Mouse (Mus musculus) limb, embryonic 14.5 days (tissue): ENCODE measurements around the gene Gm45808. TPM values are rescaled to one million over a fixed set of nuclear protein-coding genes. Genes with fewer than 3 reads are reported as not detected.

ENCODE experiments used
- ATAC-seq: fragments of 200-750 bp; cut with Nextera tagmentation; 2 replicates; pipeline ENCODE4 v1.8.0; 2017; ENCODE audit warnings: low read depth, moderate number of reproducible peaks, moderate TSS enrichment; ENCODE audit not compliant: low FRiP score
- DNase-seq: peaks from one replicate; pipeline ENCODE4 v3.0.0-alpha.2; 2015; ENCODE audit warnings: low spot score
- H3K27ac ChIP-seq: fragments of 300-500 bp; sonication (generic); replicated peaks from 2 replicates; pipeline ENCODE4 v1.5.1; 2014; ENCODE audit warnings: low read depth, mild to moderate bottlenecking, low read length, moderate library complexity, mixed read lengths
- H3K27me3 ChIP-seq: fragments of 300-500 bp; sonication (generic); 2 replicates; pipeline ENCODE4 v1.6.1; 2014; ENCODE audit warnings: low read length, mixed read lengths; ENCODE audit not compliant: control insufficient read depth, insufficient read depth
- H3K36me3 ChIP-seq: fragments of 300-500 bp; sonication (generic); 2 replicates; pipeline ENCODE4 v1.6.1; 2014; ENCODE audit warnings: mild to moderate bottlenecking, low read length, moderate library complexity, mixed read lengths; ENCODE audit not compliant: control insufficient read depth, insufficient read depth
- H3K4me1 ChIP-seq: fragments of 300-500 bp; sonication (generic); 2 replicates; pipeline ENCODE4 v1.6.1; 2014; ENCODE audit warnings: antibody characterized with exemption, low read length, mixed read lengths; ENCODE audit not compliant: control insufficient read depth, insufficient read depth
- H3K4me2 ChIP-seq: fragments of 300-500 bp; sonication (generic); replicated peaks from 2 replicates; pipeline ENCODE4 v1.6.1; 2014; ENCODE audit warnings: low read depth, mild to moderate bottlenecking, low read length, moderate library complexity; ENCODE audit not compliant: severe bottlenecking
- H3K4me3 ChIP-seq: fragments of 300-500 bp; sonication (generic); replicated peaks from 2 replicates; pipeline ENCODE4 v1.5.1; 2014; ENCODE audit warnings: low read length
- H3K9ac ChIP-seq: fragments of 300-500 bp; sonication (generic); 2 replicates; pipeline ENCODE4 v1.6.1; 2014; ENCODE audit warnings: mild to moderate bottlenecking, low read depth, low read length, moderate library complexity; ENCODE audit not compliant: severe bottlenecking
- H3K9me3 ChIP-seq: fragments of 300-500 bp; sonication (generic); 2 replicates; pipeline ENCODE4 v1.6.1; 2016; ENCODE audit warnings: low read length; ENCODE audit not compliant: control insufficient read depth
- POLR2A ChIP-seq: fragments of 200-500 bp; IDR thresholded peaks from 2 replicates; pipeline ENCODE4 v1.8.0; 2012; ENCODE audit warnings: inconsistent platforms, mild to moderate bottlenecking, moderate library complexity, borderline replicate concordance; ENCODE audit not compliant: insufficient read depth, insufficient read length; ENCODE audit errors: extremely low read depth
- WGBS: fragments of 180-500 bp; shearing (Covaris S2); extraction: QIAGEN DNeasy Blood & Tissue Kit; methylation state at CpG from one replicate; pipeline ENCODE4 v1.1.7; 2014; 5-methylcytosine and 5-hydroxymethylcytosine counted together
- polyA plus RNA-seq, 2 experiments: library from polyadenylated mRNA; depleted of rRNA in 1 of 2; stranded (reverse) in 1 of 2; unstranded in 1 of 2; fragments of >200 nt; fragmentation: Nextera tagmentation in 1 of 2; extraction: Ambion mirVana in 1 of 2; gene quantifications; 2 replicates each; pipeline versions ENCODE4 v1.2.1 to v1.2.3; 2012 to 2014

The Gm45808 gene
- polyA plus RNA-seq, 2 experiments = not detected

DNA sequence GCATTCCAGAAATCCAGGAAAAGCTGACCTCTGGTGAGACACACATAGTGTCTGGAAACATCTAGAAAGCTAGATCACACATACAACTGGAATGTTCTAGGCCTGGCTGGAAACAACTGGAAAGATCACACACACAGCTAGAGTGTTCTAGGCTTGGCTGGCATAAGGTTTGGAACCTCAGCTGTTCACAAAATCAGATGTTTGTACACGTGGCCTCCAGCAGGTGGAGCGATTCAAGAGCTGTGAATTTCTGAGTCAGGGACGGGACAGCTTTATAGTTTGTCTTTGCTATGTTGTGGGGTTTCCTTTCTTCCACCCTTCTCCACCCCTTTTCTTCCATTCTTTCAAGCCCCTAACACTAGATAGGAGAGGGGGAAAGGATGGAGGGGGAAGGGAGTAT is 9.6 kb downstream of the Gm45808 start:
- Histone ChIP-seq H3K27ac (no peak overlapping the region), H3K4me1 (no peaks in the 10 kb centered on the region), H3K9ac (no peak overlapping the region), H3K36me3 (0 out of 2 replicates have a peak, but pooled peaks cover 3% of the 10 kb centered on the region), H3K9me3 (no peaks in the 10 kb centered on the region), H3K4me2 (no peak overlapping the region), H3K27me3 (no peaks in the 10 kb centered on the region), H3K4me3 (no peak overlapping the region)
- ATAC-seq (peak; percentile 61), DNase-seq (peak; percentile 78)
- WGBS = 8% methylated on average over 3 of the region's 3 CpGs
- no peak for TF ChIP-seq POLR2A

DNA sequence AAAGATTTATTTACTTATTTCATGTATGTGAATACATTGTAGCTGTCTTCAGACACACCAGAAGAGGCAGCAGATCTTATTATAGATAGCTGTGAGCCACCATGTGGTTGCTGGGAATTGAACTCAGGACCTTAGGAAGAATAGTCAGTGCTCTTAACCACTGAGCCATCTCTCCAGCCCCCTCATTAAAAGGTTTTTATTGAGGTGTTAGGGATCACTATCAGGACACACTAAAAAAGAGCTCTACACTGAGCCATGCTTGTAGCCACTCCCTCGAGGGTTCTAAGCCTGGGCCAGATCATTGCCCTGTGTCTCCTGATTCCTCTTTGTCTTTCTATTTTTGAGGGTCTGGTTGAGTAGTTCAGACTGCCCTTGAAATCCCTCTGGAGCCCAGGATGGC is 10.2 kb downstream of the Gm45808 start:
- H3K4me3 ChIP-seq = no peak overlapping the region
- H3K4me2 ChIP-seq = no peak overlapping the region
- no peak overlapping the region for H3K27ac ChIP-seq
- no peaks in the 10 kb centered on the region for H3K9me3 ChIP-seq
- no peak overlapping the region for H3K9ac ChIP-seq
- H3K27me3 ChIP-seq = no peaks in the 10 kb centered on the region
- DNase-seq (no peak), ATAC-seq (no peak)
- WGBS = 50% methylated on average over 1 of the region's 1 CpGs
- TF ChIP-seq POLR2A = no peak
- H3K4me1 ChIP-seq = no peaks in the 10 kb centered on the region
- 0 out of 2 replicates have a peak, but pooled peaks cover 3% of the 10 kb centered on the region for H3K36me3 ChIP-seq

DNA sequence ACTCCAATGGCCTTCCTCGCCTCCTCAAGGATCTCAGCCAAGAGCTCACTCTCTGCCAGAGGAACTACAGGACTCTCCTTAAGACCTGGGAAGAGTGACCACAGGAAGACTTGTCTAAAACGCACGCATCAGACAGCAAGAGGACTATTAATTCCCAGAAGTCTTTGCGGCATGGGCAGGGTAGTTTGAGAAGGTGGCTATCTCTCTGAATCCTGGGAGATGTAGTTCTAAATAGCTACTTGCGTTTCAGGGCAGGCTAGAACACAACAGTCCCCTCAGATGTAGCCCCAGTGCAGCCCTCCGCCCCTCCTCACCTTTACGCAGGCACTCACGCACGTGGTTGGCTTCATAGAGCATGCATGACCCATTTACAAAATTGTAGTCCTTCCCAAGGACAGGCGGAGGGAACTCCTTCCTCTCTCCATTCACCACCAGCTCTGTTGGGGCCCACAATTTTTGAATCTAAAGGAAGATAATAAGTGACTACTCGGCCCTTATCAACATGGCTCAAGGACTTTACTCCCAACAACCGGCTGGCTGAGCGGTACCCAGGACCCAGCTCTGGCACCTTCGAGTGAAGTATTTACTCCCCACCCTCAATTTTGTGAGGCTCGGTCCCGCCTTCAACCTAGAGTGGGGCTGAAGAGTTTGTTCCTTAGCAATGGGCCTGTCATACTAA is 11.2 kb downstream of the Gm45808 start:
- H3K27me3 ChIP-seq = no peaks in the 10 kb centered on the region
- 0 out of 2 replicates have a peak, but pooled peaks cover 3% of the 10 kb centered on the region for H3K36me3 ChIP-seq
- no peak overlapping the region for H3K27ac ChIP-seq
- TF ChIP-seq POLR2A = no peak
- H3K9ac ChIP-seq = peak overlapping the region; percentile 38; the same call in 1 of the 2 replicates
- DNase-seq (no peak), ATAC-seq (no peak)
- H3K9me3 ChIP-seq = no peaks in the 10 kb centered on the region
- 64% methylated on average over 16 of the region's 16 CpGs for WGBS
- H3K4me1 ChIP-seq = no peaks in the 10 kb centered on the region
- H3K4me3 ChIP-seq = peak overlapping the region; percentile 25; the same call in 1 of the 2 replicates
- peak overlapping the region; percentile 41; the same call in 1 of the 2 replicates for H3K4me2 ChIP-seq

DNA sequence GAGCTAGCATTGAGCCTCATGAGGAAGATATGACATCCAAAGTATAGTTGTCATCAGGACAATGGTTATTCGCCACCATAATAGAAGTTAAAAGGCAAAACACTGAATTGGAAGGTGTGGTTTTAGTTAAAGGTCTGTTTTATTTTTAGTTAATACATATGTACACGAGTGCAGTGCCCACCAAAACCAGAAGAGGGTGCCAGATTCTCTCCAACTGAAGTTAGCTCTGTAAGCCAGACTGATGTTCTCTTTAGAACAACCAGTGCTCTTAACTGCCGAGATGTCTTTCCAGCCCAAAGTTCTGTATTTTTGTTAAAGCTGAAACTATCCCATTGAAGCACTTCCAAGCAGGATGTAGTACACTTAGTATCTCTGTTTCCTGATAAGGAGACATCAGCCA is 15.7 kb downstream of the Gm45808 start:
- DNase-seq (peak; percentile 88), ATAC-seq (no peak)
- Histone ChIP-seq H3K4me1 (peaks cover 2% of the 10 kb centered on the region; the same call in 1 of the 2 replicates), H3K4me2 (no peak overlapping the region), H3K9me3 (no peaks in the 10 kb centered on the region), H3K36me3 (no peaks in the 10 kb centered on the region), H3K9ac (no peak overlapping the region), H3K4me3 (no peak overlapping the region), H3K27ac (no peak overlapping the region), H3K27me3 (no peaks in the 10 kb centered on the region)
- 7% methylated on average over 3 of the region's 3 CpGs for WGBS
- no peak for TF ChIP-seq POLR2A

DNA sequence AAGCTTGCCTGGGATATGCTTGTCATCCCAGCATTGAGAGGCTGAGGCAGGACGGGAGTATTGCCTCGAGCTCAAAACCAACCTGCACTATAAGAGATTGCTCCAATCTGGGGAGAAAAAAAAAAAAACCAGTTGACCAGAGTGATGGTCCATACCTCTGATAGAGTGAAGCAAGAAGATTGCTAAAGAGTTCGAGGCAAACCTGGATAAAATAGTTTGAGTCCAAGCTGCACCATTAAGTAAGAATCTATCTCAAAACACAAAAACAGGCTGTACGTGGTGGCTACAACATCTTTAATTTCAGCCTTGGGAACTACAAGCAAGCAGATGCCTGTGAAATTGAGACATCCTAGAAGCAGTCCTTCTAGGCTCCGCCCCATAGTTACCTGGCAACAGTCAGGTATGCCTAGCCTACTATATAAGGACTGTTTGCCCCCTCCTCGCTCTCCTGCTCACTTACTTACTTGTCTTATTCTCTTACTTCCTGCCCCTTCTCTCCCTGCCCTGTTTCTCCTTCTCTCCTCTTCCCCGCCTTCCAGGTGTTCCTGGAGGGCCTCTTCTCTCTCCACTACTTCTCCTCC is 19.4 kb downstream of the Gm45808 start:
- TF ChIP-seq POLR2A = no peak
- Histone ChIP-seq H3K27me3 (no peaks in the 10 kb centered on the region), H3K4me2 (peak overlapping the region; percentile 84), H3K4me3 (peak overlapping the region; percentile 89), H3K36me3 (peaks cover 27% of the 10 kb centered on the region), H3K4me1 (peaks cover 7% of the 10 kb centered on the region; the same call in 1 of the 2 replicates), H3K9me3 (no peaks in the 10 kb centered on the region), H3K9ac (no peak overlapping the region), H3K27ac (no peak overlapping the region)
- no peak for ATAC-seq
- 32% methylated on average over 7 of the region's 7 CpGs for WGBS
- no peak for DNase-seq
